Mouse (Mus musculus) hindbrain, embryonic 10.5 days (tissue): ENCODE measurements around the gene Otud6a. TPM values are rescaled to one million over a fixed set of nuclear protein-coding genes. Genes with fewer than 3 reads are reported as not detected.

Experiments
- DNase-seq: peaks from one replicate; pipeline ENCODE4 v3.0.0-alpha.2; 2017; ENCODE audit warnings: low spot score
- H3K27ac ChIP-seq: fragments of 300-500 bp; sonication (generic); 2 replicates; pipeline ENCODE4 v1.5.1; 2016; ENCODE audit warnings: mild to moderate bottlenecking, moderate library complexity
- H3K27me3 ChIP-seq: fragments of 300-500 bp; sonication (generic); 2 replicates; pipeline ENCODE4 v1.6.1; 2016; ENCODE audit warnings: mild to moderate bottlenecking; ENCODE audit not compliant: poor library complexity, insufficient read depth, severe bottlenecking
- H3K36me3 ChIP-seq: fragments of 300-500 bp; sonication (generic); 2 replicates; pipeline ENCODE4 v1.6.1; 2016; ENCODE audit warnings: mild to moderate bottlenecking, moderate library complexity
- H3K4me1 ChIP-seq: fragments of 300-500 bp; sonication (generic); replicated peaks from 2 replicates; pipeline ENCODE4 v1.6.1; 2016; ENCODE audit warnings: mild to moderate bottlenecking
- H3K4me3 ChIP-seq: fragments of 300-500 bp; sonication (generic); 2 replicates; pipeline ENCODE4 v1.5.1; 2016; ENCODE audit warnings: mild to moderate bottlenecking, moderate library complexity
- H3K9me3 ChIP-seq: fragments of 300-500 bp; sonication (generic); 2 replicates; pipeline ENCODE4 v1.6.1; 2016; ENCODE audit warnings: mild to moderate bottlenecking, moderate library complexity
- WGBS: fragments of 180-500 bp; shearing (Covaris S2); methylation state at CpG from one replicate; pipeline ENCODE4 v1.1.7; 2016; 5-methylcytosine and 5-hydroxymethylcytosine counted together
- microRNA counts: library from miRNA; unstranded; fragments of <30 nt; microRNA quantifications from one replicate; lab custom pipeline; 2017
- polyA plus RNA-seq: library from polyadenylated mRNA; unstranded; fragments of >200 nt; fragmentation: Nextera tagmentation; extraction: Ambion mirVana; gene quantifications from 2 replicates; pipeline ENCODE4 v1.2.1, GENCODE M21; 2016

Otud6a gene
- polyA plus RNA-seq, 1 experiment from 2014 or later, result not detected

GRCm38 (mm10) chrX:100471491-100471890, 42.7 kb downstream of the Otud6a start:
- WGBS, result 88% methylated on average over 3 of the region's 3 CpGs
- Histone ChIP-seq H3K27me3 (peaks cover 64% of the 10 kb centered on the region), H3K36me3 (no peaks in the 10 kb centered on the region)

DNA sequence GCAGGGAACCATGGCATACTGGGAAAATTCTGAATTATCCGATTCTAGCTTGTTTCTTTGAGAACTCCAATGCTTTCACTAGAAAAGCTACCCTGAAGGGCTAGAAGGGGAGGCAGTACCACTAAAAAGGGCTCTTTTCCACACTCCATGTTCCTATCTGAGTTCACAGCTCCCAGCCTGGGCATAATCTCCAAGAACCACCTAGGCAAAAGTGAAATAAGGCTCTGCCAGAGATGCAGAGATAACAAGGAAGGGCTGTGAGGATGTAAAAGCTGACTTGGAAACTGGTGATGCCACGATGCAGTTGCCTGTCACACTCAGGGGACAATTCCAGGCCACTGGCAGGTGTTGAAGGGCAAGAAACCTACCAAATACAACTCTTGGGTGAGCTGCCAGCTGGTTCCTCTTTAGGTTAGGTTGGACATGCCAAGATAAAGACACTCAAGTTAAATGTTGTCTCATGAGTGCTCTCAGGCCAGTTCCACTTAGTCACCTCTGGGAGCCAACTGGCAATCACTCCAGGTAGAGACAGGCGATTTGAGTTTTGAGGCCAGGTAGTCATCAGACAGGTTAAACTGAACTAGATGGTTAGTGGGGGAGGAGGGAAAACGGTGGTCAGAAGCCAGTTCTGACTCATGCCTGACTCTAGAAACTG, 46.9 kb downstream of the Otud6a start:
- Histone ChIP-seq H3K4me1 (no peaks in the 10 kb centered on the region), H3K27me3 (peaks cover 44% of the 10 kb centered on the region), H3K36me3 (no peaks in the 10 kb centered on the region), H3K27ac (no peak overlapping the region), H3K4me3 (no peak overlapping the region), H3K9me3 (no peaks in the 10 kb centered on the region)
- WGBS, result 82% methylated on average over 4 of the region's 4 CpGs
- DNase-seq, result no peak

More at GRCm38 (mm10) chrX:100471491-100471890, 42.7 kb downstream of the Otud6a start:
- Histone ChIP-seq H3K27ac (no peak overlapping the region), H3K4me1 (no peaks in the 10 kb centered on the region), H3K9me3 (no peaks in the 10 kb centered on the region), H3K4me3 (no peak overlapping the region)
- no peak for DNase-seq

MicroRNA genes within 50 kb of the gene (microRNA counts, 519-probe panel; counts per million panel counts)
- 1,255 counts per million, percentile 77 among the panel's probes with 10 or more counts for microRNA mmu-miR-676 (lab: Ali Mortazavi, UCI)

Other genes starting within 250 kb of the Otud6a start
- gene Awat2, start 13.7 kb downstream of the Otud6a start, polyA plus RNA-seq, result 0.63 and 0.95 TPM in 2 replicates
- gene Igbp1, start 65.3 kb downstream of the Otud6a start, polyA plus RNA-seq, result 36.0 and 39.2 TPM in 2 replicates
- gene Dgat2l6, start 95.8 kb downstream of the Otud6a start, polyA plus RNA-seq, result not detected in 2 replicates
- gene Awat1, start 143.2 kb downstream of the Otud6a start, polyA plus RNA-seq, result not detected in 2 replicates
- gene P2ry4, start 165.9 kb downstream of the Otud6a start, polyA plus RNA-seq, result not detected in 2 replicates
- gene Arr3, start 176.5 kb downstream of the Otud6a start, polyA plus RNA-seq, result not detected in 2 replicates
- 32.2 and 39.0 TPM in 2 replicates for gene Kif4, start 196.7 kb downstream of the Otud6a start, polyA plus RNA-seq
- gene Pdzd11, start 197.6 kb downstream of the Otud6a start, polyA plus RNA-seq, result 134 and 146 TPM in 2 replicates